Mouse (Mus musculus) heart, embryonic 16.5 days (tissue): ENCODE results near the gene Mest. TPM values are rescaled to one million over a fixed set of nuclear protein-coding genes. Genes with fewer than 3 reads are reported as not detected.

Experiments
- ATAC-seq: fragments of 200-750 bp; cut with Nextera tagmentation; replicated peaks from 2 replicates; pipeline ENCODE4 v1.8.0; 2017; ENCODE audit warnings: moderate number of reproducible peaks; ENCODE audit not compliant: insufficient read depth, low FRiP score; ENCODE audit errors: extremely low read depth
- H3K27ac ChIP-seq: fragments of 300-500 bp; sonication (generic); 2 replicates; pipeline ENCODE4 v1.5.1; 2014; ENCODE audit warnings: mild to moderate bottlenecking, low read length, control low read depth, moderate library complexity
- H3K27me3 ChIP-seq: fragments of 300-500 bp; sonication (generic); 2 replicates; pipeline ENCODE4 v1.6.1; 2014; ENCODE audit warnings: low read length, mixed read lengths; ENCODE audit not compliant: control insufficient read depth, insufficient read depth
- H3K36me3 ChIP-seq: fragments of 300-500 bp; sonication (generic); 2 replicates; pipeline ENCODE4 v1.6.1; 2014; ENCODE audit not compliant: control insufficient read depth, insufficient read depth
- H3K4me1 ChIP-seq: fragments of 300-500 bp; sonication (generic); 2 replicates; pipeline ENCODE4 v1.6.1; 2014; ENCODE audit warnings: low read length, mixed read lengths; ENCODE audit not compliant: control insufficient read depth, insufficient read depth
- H3K4me2 ChIP-seq: fragments of 300-500 bp; sonication (generic); 2 replicates; pipeline ENCODE4 v1.6.1; 2014; ENCODE audit warnings: low read depth, mild to moderate bottlenecking, control low read depth, low read length
- H3K4me3 ChIP-seq: fragments of 300-500 bp; sonication (generic); 2 replicates; pipeline ENCODE4 v1.5.1; 2014; ENCODE audit warnings: mild to moderate bottlenecking, control low read depth, low read length
- H3K9ac ChIP-seq: fragments of 300-500 bp; sonication (generic); 2 replicates; pipeline ENCODE4 v1.6.1; 2014; ENCODE audit warnings: low read length, control low read depth
- H3K9me3 ChIP-seq: fragments of 300-500 bp; sonication (generic); replicated peaks from 2 replicates; pipeline ENCODE4 v1.6.1; 2016; ENCODE audit warnings: low read length; ENCODE audit not compliant: control insufficient read depth
- WGBS: fragments of 180-500 bp; shearing (Covaris S2); extraction: QIAGEN DNeasy Blood & Tissue Kit; methylation state at CpG from one replicate; pipeline ENCODE4 v1.1.7; 2014; 5-methylcytosine and 5-hydroxymethylcytosine counted together
- polyA plus RNA-seq: library from polyadenylated mRNA; unstranded; fragments of >200 nt; fragmentation: Nextera tagmentation; extraction: Ambion mirVana; gene quantifications from 2 replicates; pipeline ENCODE4 v1.2.1, GENCODE M21; 2015

The Mest gene
- polyA plus RNA-seq, 1 experiment from 2014 or later = 1,886 TPM

GRCm38 (mm10) chr6:30681935-30682900, 41.1 kb upstream of the Mest start:
- no peaks in the 10 kb centered on the region for H3K27me3 ChIP-seq
- H3K9ac ChIP-seq = peak overlapping the region; percentile 5; the same call in 1 of the 2 replicates
- peak overlapping the region; percentile 27; the same call in 1 of the 2 replicates for H3K4me2 ChIP-seq
- H3K27ac ChIP-seq = peak overlapping the region; percentile 78
- WGBS = 54% methylated on average over 13 of the region's 13 CpGs
- peak; percentile 85 for ATAC-seq
- H3K36me3 ChIP-seq = no peaks in the 10 kb centered on the region
- no peaks in the 10 kb centered on the region for H3K9me3 ChIP-seq
- H3K4me3 ChIP-seq = no peak overlapping the region
- peaks cover 9% of the 10 kb centered on the region for H3K4me1 ChIP-seq

- H3K9me3 ChIP-seq = no peaks in the 10 kb centered on the region
- WGBS = 88% methylated on average over 1 of the region's 1 CpGs
- no peak overlapping the region for H3K4me2 ChIP-seq
- no peak overlapping the region for H3K4me3 ChIP-seq
- H3K9ac ChIP-seq = no peak overlapping the region
- ATAC-seq = no peak
- H3K36me3 ChIP-seq = no peaks in the 10 kb centered on the region
- H3K4me1 ChIP-seq = peaks cover 6% of the 10 kb centered on the region
- H3K27ac ChIP-seq = no peak overlapping the region
- H3K27me3 ChIP-seq = no peaks in the 10 kb centered on the region
Observed at GRCm38 (mm10) chr6:30684570-30684969, 38.8 kb upstream of the Mest start.

- ATAC-seq = no peak
- Histone ChIP-seq H3K4me3 (no peak overlapping the region), H3K27me3 (no peaks in the 10 kb centered on the region), H3K36me3 (no peaks in the 10 kb centered on the region), H3K4me1 (peaks cover 6% of the 10 kb centered on the region), H3K9me3 (no peaks in the 10 kb centered on the region), H3K27ac (no peak overlapping the region), H3K9ac (no peak overlapping the region), H3K4me2 (no peak overlapping the region)
- 77% methylated on average over 7 of the region's 7 CpGs for WGBS
Observed at GRCm38 (mm10) chr6:30687198-30687597, 36.1 kb upstream of the Mest start.

GRCm38 (mm10) chr6:30692826-30693225, 30.5 kb upstream of the Mest start:
- 81% methylated on average over 5 of the region's 5 CpGs for WGBS
- Histone ChIP-seq H3K4me1 (peaks cover 8% of the 10 kb centered on the region), H3K9me3 (no peaks in the 10 kb centered on the region), H3K36me3 (no peaks in the 10 kb centered on the region), H3K27ac (peak overlapping the region; percentile 88), H3K27me3 (no peaks in the 10 kb centered on the region), H3K4me3 (peak overlapping the region; percentile 65), H3K9ac (peak overlapping the region; percentile 74), H3K4me2 (peak overlapping the region; percentile 78)
- ATAC-seq = no peak

GRCm38 (mm10) chr6:30693350-30693991, 29.9 kb upstream of the Mest start, which contains the start of gene Cep41:
Gene Cep41 (minus strand): TSS chr6:30693749.
- no peaks in the 10 kb centered on the region for H3K36me3 ChIP-seq
- WGBS = under 1% methylated on average over 51 of the region's 52 CpGs
- H3K9me3 ChIP-seq = no peaks in the 10 kb centered on the region
- peak; percentile 95 for ATAC-seq
- H3K4me1 ChIP-seq = peaks cover 10% of the 10 kb centered on the region
- H3K27ac ChIP-seq = peak within 1 kb of the TSS; percentile 88
- no peaks in the 10 kb centered on the region for H3K27me3 ChIP-seq
- H3K4me3 ChIP-seq = peak within 1 kb of the TSS; percentile 65
- H3K4me2 ChIP-seq = peak within 1 kb of the TSS; percentile 78
- peak within 1 kb of the TSS; percentile 74 for H3K9ac ChIP-seq

- 51% methylated on average over 6 of the region's 6 CpGs for WGBS
- Histone ChIP-seq H3K36me3 (no peaks in the 10 kb centered on the region), H3K4me3 (peak overlapping the region; percentile 65), H3K9ac (peak overlapping the region; percentile 61), H3K27ac (peak overlapping the region; percentile 63; the same call in 1 of the 2 replicates), H3K4me1 (peaks cover 10% of the 10 kb centered on the region), H3K9me3 (no peaks in the 10 kb centered on the region), H3K4me2 (peak overlapping the region; percentile 78), H3K27me3 (no peaks in the 10 kb centered on the region)
- ATAC-seq = no peak
Observed at GRCm38 (mm10) chr6:30694209-30694608, 29.1 kb upstream of the Mest start.

GRCm38 (mm10) chr6:30695124-30695523, 28.2 kb upstream of the Mest start:
- no peaks in the 10 kb centered on the region for H3K9me3 ChIP-seq
- H3K27ac ChIP-seq = no peak overlapping the region
- no peak overlapping the region for H3K4me2 ChIP-seq
- H3K4me1 ChIP-seq = peaks cover 12% of the 10 kb centered on the region
- WGBS = 84% methylated on average over 8 of the region's 8 CpGs
- H3K4me3 ChIP-seq = no peak overlapping the region
- no peaks in the 10 kb centered on the region for H3K27me3 ChIP-seq
- H3K9ac ChIP-seq = no peak overlapping the region
- no peak for ATAC-seq
- no peaks in the 10 kb centered on the region for H3K36me3 ChIP-seq

- Histone ChIP-seq H3K27ac (peak overlapping the region; percentile 63), H3K27me3 (no peaks in the 10 kb centered on the region), H3K9me3 (no peaks in the 10 kb centered on the region), H3K9ac (peak overlapping the region; percentile 24), H3K4me3 (no peak overlapping the region), H3K4me1 (peaks cover 15% of the 10 kb centered on the region), H3K36me3 (no peaks in the 10 kb centered on the region), H3K4me2 (no peak overlapping the region; the same call in 1 of the 2 replicates)
- 14% methylated on average over 5 of the region's 5 CpGs for WGBS
- no peak for ATAC-seq
Observed at GRCm38 (mm10) chr6:30697464-30697863, 25.9 kb upstream of the Mest start.

- WGBS = 75% methylated on average over 4 of the region's 4 CpGs
- Histone ChIP-seq H3K4me2 (no peak overlapping the region), H3K9me3 (no peaks in the 10 kb centered on the region)
Observed at GRCm38 (mm10) chr6:30698036-30698435, 25.3 kb upstream of the Mest start.

More at GRCm38 (mm10) chr6:30698036-30698435, 25.3 kb upstream of the Mest start:
- no peak for ATAC-seq
- Histone ChIP-seq H3K4me1 (peaks cover 11% of the 10 kb centered on the region), H3K4me3 (no peak overlapping the region), H3K9ac (peak overlapping the region; percentile 24), H3K27me3 (no peaks in the 10 kb centered on the region), H3K27ac (peak overlapping the region; percentile 63), H3K36me3 (no peaks in the 10 kb centered on the region)
